Mouse (Mus musculus) erythroblast, embryonic 14.5 days (primary cell): ENCODE data around the gene Add3.

Experiments used
- GATA1 ChIP-seq: IDR thresholded peaks from 2 replicates; pipeline ENCODE4 v1.6.1; 2012; ENCODE audit warnings: low read length, inconsistent platforms, mixed read lengths
- TAL1 ChIP-seq: IDR thresholded peaks from 3 replicates; pipeline ENCODE4 v1.6.1; 2012; ENCODE audit warnings: low read length, inconsistent platforms, mixed read lengths

GRCm38 (mm10) chr19:53119255-53119795 lies 20.9 kb upstream of the Add3 start:
- TF ChIP-seq TAL1 = no peak
- no peak for TF ChIP-seq GATA1
